Mouse (Mus musculus): ENCODE data around the gene Farp1. TPM values are rescaled to one million over a fixed set of nuclear protein-coding genes. Genes with fewer than 3 reads are reported as not detected.

Gene Farp1
- 2.5 TPM for polyA plus RNA-seq (2014; fragmentation: Illumina TruSeq; extraction: RNeasy Lipid Tissue Mini Kit (QIAGEN cat#74804); ENCODE audit: low read depth, low replicate concordance)

GRCm38 (mm10) chr14:121034973-121035662 lies at the start of gene Farp1:
Gene Farp1 (plus strand): TSS chr14:121035200.

Other genes with a start within 250 kb of the Farp1 start
- gene Ipo5, start 124.0 kb upstream of the Farp1 start, polyA plus RNA-seq (2014; fragmentation: Illumina TruSeq; extraction: RNeasy Lipid Tissue Mini Kit (QIAGEN cat#74804); ENCODE audit: low read depth, low replicate concordance), result 22.9 TPM